Mouse (Mus musculus): Measurements from ENCODE around the gene Park7. TPM values are rescaled to one million over a fixed set of nuclear protein-coding genes. Genes with fewer than 3 reads are reported as not detected.
A peak's percentile ranks its signal among the peaks of the same experiment; 100 is the strongest.

Park7 gene
- 41.1 and 70.5 TPM in 2 replicates for polyA plus RNA-seq (2012; rRNA removed)

GRCm38 (mm10) chr4:150914290-150914733 is at the start of gene Park7, which contains the start of gene Tnfrsf9:
TSS of gene Park7 (minus strand) at chr4:150914437.
TSS of gene Tnfrsf9 (plus strand) at chr4:150914562.
- peak; percentile 58 for TF ChIP-seq CTCF (IDR thresholded peaks at IDR 0.05; ENCODE audit: extremely low read depth, insufficient read length, insufficient replicate concordance, low read depth, low read length)
- TF ChIP-seq POLR2A (IDR thresholded peaks at IDR 0.05; ENCODE audit: low read depth, low read length): peak; percentile 88
- Histone ChIP-seq H3K4me3 (ENCODE audit: low read depth, low read length) (peak within 1 kb of the TSS; percentile 85), H3K27ac (ENCODE audit: insufficient read depth, low read depth, low read length) (peak within 1 kb of the TSS; percentile 81), H3K27me3 (ENCODE audit: control insufficient read depth, insufficient read depth, low read length) (no peaks in the 10 kb centered on the region), H3K4me1 (ENCODE audit: control insufficient read depth, insufficient read depth, insufficient read length, low read length) (peaks cover 12% of the 10 kb centered on the region; the same call in 1 of the 2 replicates), H3K36me3 (ENCODE audit: control insufficient read depth, insufficient read depth, low read length) (no peaks in the 10 kb centered on the region)
- under 1% methylated on average over 48 of the region's 48 CpGs for WGBS

GRCm38 (mm10) chr4:150963711-150964110 is 49.5 kb upstream of the Park7 start:
- Histone ChIP-seq H3K27ac (ENCODE audit: insufficient read depth, low read depth, low read length) (no peak overlapping the region), H3K36me3 (ENCODE audit: control insufficient read depth, insufficient read depth, low read length) (no peaks in the 10 kb centered on the region), H3K4me1 (ENCODE audit: control insufficient read depth, insufficient read depth, insufficient read length, low read length) (no peaks in the 10 kb centered on the region; the same call in 1 of the 2 replicates), H3K4me3 (ENCODE audit: low read depth, low read length) (no peak overlapping the region), H3K27me3 (ENCODE audit: control insufficient read depth, insufficient read depth, low read length) (no peaks in the 10 kb centered on the region)
- no peak for TF ChIP-seq POLR2A (IDR thresholded peaks at IDR 0.05; ENCODE audit: low read depth, low read length)
- no peak for TF ChIP-seq CTCF (IDR thresholded peaks at IDR 0.05; ENCODE audit: extremely low read depth, insufficient read length, insufficient replicate concordance, low read depth, low read length)
- 53% methylated on average over 2 of the region's 2 CpGs for WGBS

- 13% methylated on average over 6 of the region's 6 CpGs for WGBS
- Histone ChIP-seq H3K4me1 (ENCODE audit: control insufficient read depth, insufficient read depth, insufficient read length, low read length) (no peaks in the 10 kb centered on the region; the same call in 1 of the 2 replicates), H3K36me3 (ENCODE audit: control insufficient read depth, insufficient read depth, low read length) (no peaks in the 10 kb centered on the region), H3K4me3 (ENCODE audit: low read depth, low read length) (no peak overlapping the region), H3K27me3 (ENCODE audit: control insufficient read depth, insufficient read depth, low read length) (no peaks in the 10 kb centered on the region), H3K27ac (ENCODE audit: insufficient read depth, low read depth, low read length) (no peak overlapping the region)
- TF ChIP-seq CTCF (IDR thresholded peaks at IDR 0.05; ENCODE audit: extremely low read depth, insufficient read length, insufficient replicate concordance, low read depth, low read length) (no peak), POLR2A (IDR thresholded peaks at IDR 0.05; ENCODE audit: low read depth, low read length) (no peak)
Observed at GRCm38 (mm10) chr4:150962231-150962630, 48.0 kb upstream of the Park7 start.

GRCm38 (mm10) chr4:150958536-150958935 is 44.3 kb upstream of the Park7 start:
- H3K27me3 ChIP-seq (ENCODE audit: control insufficient read depth, insufficient read depth, low read length): no peaks in the 10 kb centered on the region
- H3K4me3 ChIP-seq (ENCODE audit: low read depth, low read length): no peak overlapping the region
- WGBS: 62% methylated on average over 7 of the region's 7 CpGs
- H3K4me1 ChIP-seq (ENCODE audit: control insufficient read depth, insufficient read depth, insufficient read length, low read length): no peaks in the 10 kb centered on the region
- H3K36me3 ChIP-seq (ENCODE audit: control insufficient read depth, insufficient read depth, low read length): no peaks in the 10 kb centered on the region
- no peak for TF ChIP-seq CTCF (IDR thresholded peaks at IDR 0.05; ENCODE audit: extremely low read depth, insufficient read length, insufficient replicate concordance, low read depth, low read length)
- TF ChIP-seq POLR2A (IDR thresholded peaks at IDR 0.05; ENCODE audit: low read depth, low read length): no peak
- no peak overlapping the region for H3K27ac ChIP-seq (ENCODE audit: insufficient read depth, low read depth, low read length)

DNA sequence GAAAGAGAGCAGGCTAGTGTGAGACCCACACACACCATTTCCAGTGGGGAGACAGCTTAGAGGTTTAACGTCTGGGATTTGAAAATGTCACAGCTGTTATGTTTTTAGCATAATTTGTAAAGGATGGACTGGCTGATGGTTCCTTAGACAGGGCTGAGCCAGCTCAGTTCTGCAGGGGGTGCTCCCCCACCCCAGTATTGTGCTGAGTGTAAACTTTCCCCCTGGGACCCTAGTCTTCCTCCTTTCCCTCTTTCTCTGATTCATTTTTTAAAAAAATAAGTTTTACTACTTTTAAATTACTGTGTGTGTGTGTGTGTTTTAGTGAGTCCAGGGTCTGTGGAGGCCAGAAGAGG is 42.8 kb upstream of the Park7 start:
- 49% methylated on average over 1 of the region's 1 CpGs for WGBS
- TF ChIP-seq POLR2A (IDR thresholded peaks at IDR 0.05; ENCODE audit: low read depth, low read length): no peak
- no peak for TF ChIP-seq CTCF (IDR thresholded peaks at IDR 0.05; ENCODE audit: extremely low read depth, insufficient read length, insufficient replicate concordance, low read depth, low read length)
- H3K27ac ChIP-seq (ENCODE audit: insufficient read depth, low read depth, low read length): no peak overlapping the region
- no peaks in the 10 kb centered on the region for H3K27me3 ChIP-seq (ENCODE audit: control insufficient read depth, insufficient read depth, low read length)
- H3K4me3 ChIP-seq (ENCODE audit: low read depth, low read length): no peak overlapping the region
- no peaks in the 10 kb centered on the region for H3K36me3 ChIP-seq (ENCODE audit: control insufficient read depth, insufficient read depth, low read length)
- H3K4me1 ChIP-seq (ENCODE audit: control insufficient read depth, insufficient read depth, insufficient read length, low read length): no peaks in the 10 kb centered on the region

DNA sequence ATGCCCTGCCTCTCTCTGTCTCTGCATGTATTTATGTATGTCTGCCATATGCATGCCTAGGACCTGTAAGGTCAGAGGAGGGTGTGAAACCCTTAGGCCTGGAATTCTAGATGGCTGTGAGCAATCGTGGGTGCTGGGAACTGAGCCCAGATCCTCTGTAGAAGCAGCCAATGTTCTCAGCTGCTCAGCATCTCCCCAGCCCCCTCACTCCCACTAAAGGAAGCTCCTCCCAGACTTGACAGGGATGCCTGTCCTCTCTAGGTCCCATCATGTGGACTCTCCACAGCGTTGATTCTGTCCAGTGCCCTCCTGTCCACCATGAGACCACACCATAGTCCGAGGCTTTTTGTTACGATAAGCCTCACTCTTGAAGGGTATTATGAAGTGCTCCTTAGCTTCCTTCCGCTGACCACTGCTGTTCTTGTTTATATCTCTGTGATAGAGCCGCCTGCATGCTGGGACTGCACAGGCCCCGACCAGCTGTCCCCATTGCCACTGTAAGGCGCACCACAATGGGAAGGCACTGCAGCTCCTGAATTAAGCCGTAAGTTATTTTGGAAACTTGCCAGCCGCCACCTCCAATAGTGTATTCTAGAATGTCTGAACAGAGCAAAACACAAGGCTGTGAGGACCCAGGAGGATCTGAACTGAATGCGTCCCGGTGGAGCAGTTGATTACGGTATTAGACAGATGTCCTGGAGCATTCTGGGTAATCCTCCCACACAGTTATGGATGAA is 42.3 kb upstream of the Park7 start:
- WGBS: 67% methylated on average over 13 of the region's 13 CpGs
- Histone ChIP-seq H3K4me3 (ENCODE audit: low read depth, low read length) (no peak overlapping the region), H3K4me1 (ENCODE audit: control insufficient read depth, insufficient read depth, insufficient read length, low read length) (no peaks in the 10 kb centered on the region), H3K36me3 (ENCODE audit: control insufficient read depth, insufficient read depth, low read length) (no peaks in the 10 kb centered on the region), H3K27me3 (ENCODE audit: control insufficient read depth, insufficient read depth, low read length) (no peaks in the 10 kb centered on the region), H3K27ac (ENCODE audit: insufficient read depth, low read depth, low read length) (no peak overlapping the region)
- TF ChIP-seq POLR2A (IDR thresholded peaks at IDR 0.05; ENCODE audit: low read depth, low read length) (no peak), CTCF (IDR thresholded peaks at IDR 0.05; ENCODE audit: extremely low read depth, insufficient read length, insufficient replicate concordance, low read depth, low read length) (no peak)

- Histone ChIP-seq H3K4me1 (ENCODE audit: control insufficient read depth, insufficient read depth, insufficient read length, low read length) (no peaks in the 10 kb centered on the region), H3K36me3 (ENCODE audit: control insufficient read depth, insufficient read depth, low read length) (no peaks in the 10 kb centered on the region), H3K27me3 (ENCODE audit: control insufficient read depth, insufficient read depth, low read length) (no peaks in the 10 kb centered on the region), H3K4me3 (ENCODE audit: low read depth, low read length) (no peak overlapping the region), H3K27ac (ENCODE audit: insufficient read depth, low read depth, low read length) (no peak overlapping the region)
- 63% methylated on average over 10 of the region's 10 CpGs for WGBS
- TF ChIP-seq POLR2A (IDR thresholded peaks at IDR 0.05; ENCODE audit: low read depth, low read length) (no peak), CTCF (IDR thresholded peaks at IDR 0.05; ENCODE audit: extremely low read depth, insufficient read length, insufficient replicate concordance, low read depth, low read length) (no peak)
Observed at GRCm38 (mm10) chr4:150950972-150951371, 36.7 kb upstream of the Park7 start.

All from small intestine, adult 2 months (tissue).